Mouse (Mus musculus): Measurements from ENCODE around the gene Morc3.

DNA sequence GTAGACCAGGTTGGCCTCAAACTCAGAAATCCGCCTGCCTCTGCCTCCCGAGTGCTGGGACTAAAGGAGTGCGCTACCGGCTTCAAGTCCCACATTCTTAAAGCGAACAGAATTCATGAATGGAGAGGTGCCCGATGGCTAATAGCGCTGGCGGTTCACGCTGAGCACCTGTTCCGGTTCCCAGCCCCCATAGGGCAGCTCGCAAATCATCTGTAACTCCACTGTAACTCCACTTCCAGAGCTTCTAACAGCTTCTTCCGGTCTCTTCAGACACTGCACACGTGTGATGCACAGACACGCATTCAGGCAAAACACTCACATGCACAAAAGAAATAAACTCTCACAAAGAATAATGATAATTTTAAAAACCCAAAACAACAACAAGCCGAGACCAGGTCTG, 2.4 kb upstream of the Morc3 start:
- TF ChIP-seq CTCF (IDR thresholded peaks at IDR 0.05; ENCODE audit: borderline replicate concordance, insufficient read depth, low read depth, low read length) (no peak), POLR2A (IDR thresholded peaks at IDR 0.05; ENCODE audit: borderline replicate concordance, insufficient read depth, low read length) (no peak)

All from cerebellum, adult 2 months (tissue).